In genomic region chr3:96098616-96099267, GRCm38 (mm10) we compare ENCODE assay signal across 10 mouse cellular contexts. TPM values are rescaled to one million over a fixed set of nuclear protein-coding genes. Genes with fewer than 3 reads are reported as not detected.
DNase-seq lines count a peak whose midpoint lies in the region; ATAC-seq lines count a peak whose summit lies in the region.
"Had no signal": no experiment of that assay in that cellular context is flagged by ENCODE, and none has a peak within 500 bp of the region (broad histone marks: within the 10 kb centered on the region; RNA-seq: fewer than 3 reads in every experiment).

No protein-coding gene starts in this region.

- no peak overlapping the region for H3K4me3 ChIP-seq in midbrain, embryonic 15.5 days
- H3K4me3 ChIP-seq: heart, embryonic 13.5 days; midbrain, embryonic 12.5 days had no signal

- H3K9ac ChIP-seq in midbrain, embryonic 15.5 days: no peak overlapping the region
- H3K9ac ChIP-seq: heart, embryonic 13.5 days; midbrain, embryonic 12.5 days had no signal

- WGBS in midbrain, embryonic 15.5 days: 59% methylated on average over 7 of the region's 7 CpGs

- no peak for ATAC-seq in midbrain, embryonic 15.5 days (replicated peaks)

- H3K27me3 ChIP-seq in midbrain, embryonic 15.5 days (replicated peaks): no peaks in the 10 kb centered on the region
- H3K27me3 ChIP-seq: heart, embryonic 13.5 days; midbrain, embryonic 12.5 days had no signal

- no peak overlapping the region for H3K4me2 ChIP-seq in midbrain, embryonic 15.5 days
- H3K4me2 ChIP-seq: heart, embryonic 13.5 days; midbrain, embryonic 12.5 days had no signal

- peaks cover 7% of the 10 kb centered on the region for H3K4me1 ChIP-seq in midbrain, embryonic 15.5 days

- DNase-seq in MN1 (ENCODE audit: low spot score): peak; percentile 93
- peak; percentile 87 for DNase-seq in adrenal gland, adult 8-10 months
- peak; percentile 59 for DNase-seq in heart, postnatal 4 days
- DNase-seq in lung, postnatal 14 days: peak; percentile 75
- DNase-seq in cerebellum, adult 18-20 months: no peak
- no peak for DNase-seq in layer of hippocampus, postnatal 36 days
- DNase-seq: thymus, postnatal 25 days had no signal

- no peaks in the 10 kb centered on the region for H3K36me3 ChIP-seq in midbrain, embryonic 15.5 days (replicated peaks)
- H3K36me3 ChIP-seq: heart, embryonic 13.5 days; midbrain, embryonic 12.5 days had no signal

- no peaks in the 10 kb centered on the region for H3K9me3 ChIP-seq in midbrain, embryonic 15.5 days
- H3K9me3 ChIP-seq: heart, embryonic 13.5 days; midbrain, embryonic 12.5 days had no signal

- no peak overlapping the region for H3K27ac ChIP-seq in midbrain, embryonic 15.5 days
- H3K27ac ChIP-seq: heart, embryonic 13.5 days; midbrain, embryonic 12.5 days had no signal

RNA-seq across cellular contexts. Expression of gene Otud7b, which starts 5.6 kb away (rescaled TPM):
- total RNA-seq in adrenal gland, adult 8-10 months (2022): 10 to 100 TPM; 37.8 to 55.2 (median 47.2) TPM
- 10 to 100 TPM; 45.7 to 47.4 TPM for total RNA-seq in heart, postnatal 4 days (2021)
- polyA plus RNA-seq in midbrain, embryonic 15.5 days (2015; fragmentation: Nextera tagmentation; extraction: Ambion mirVana): 7.7 and 8.2 TPM in 2 replicates
- 10 to 100 TPM; 31.0 to 32.6 TPM for total RNA-seq in layer of hippocampus, postnatal 36 days (2021)

RNA-seq across cellular contexts. Expression of gene Vps45, which starts 40.5 kb away (rescaled TPM):
- 10 to 100 TPM; 29.7 to 49.0 (median 34.9) TPM for total RNA-seq in adrenal gland, adult 8-10 months (2022)
- 10 to 100 TPM; 33.7 to 34.5 TPM for total RNA-seq in heart, postnatal 4 days (2021)
- polyA plus RNA-seq in midbrain, embryonic 15.5 days (2015; fragmentation: Nextera tagmentation; extraction: Ambion mirVana): 64.4 and 65.6 TPM in 2 replicates
- total RNA-seq in layer of hippocampus, postnatal 36 days (2021): 10 to 100 TPM; 40.8 to 46.3 TPM

Comparison
In these comparisons a context has a peak if more than half of its experiments do, and no peak if none do; other contexts are left out.
1. DNase-seq: peak in MN1 (single experiment), adrenal gland, adult 8-10 months (single experiment), heart, postnatal 4 days (single experiment) and lung, postnatal 14 days (single experiment); none in cerebellum, adult 18-20 months (0 of 2) and layer of hippocampus, postnatal 36 days (0 of 2).